Mouse (Mus musculus) liver, adult 2 months (tissue): ENCODE data around the gene Lnpep.
"Not testable (repeated sequence)": the region's sequence is repeated elsewhere in the genome, so short reads cannot be mapped to it uniquely, and the experiment has no call there.

ENCODE experiments used
- CTCF ChIP-seq: fragments of 200-500 bp; IDR thresholded peaks from 2 replicates; pipeline ENCODE4 v1.5.1; 2011; ENCODE audit warnings: low read depth, low read length, control low read depth
- POLR2A ChIP-seq: fragments of 200-500 bp; IDR thresholded peaks from 2 replicates; pipeline ENCODE4 v1.6.1; 2011; ENCODE audit warnings: low read length, control low read depth; ENCODE audit not compliant: insufficient read depth; ENCODE audit errors: extremely low read depth

DNA sequence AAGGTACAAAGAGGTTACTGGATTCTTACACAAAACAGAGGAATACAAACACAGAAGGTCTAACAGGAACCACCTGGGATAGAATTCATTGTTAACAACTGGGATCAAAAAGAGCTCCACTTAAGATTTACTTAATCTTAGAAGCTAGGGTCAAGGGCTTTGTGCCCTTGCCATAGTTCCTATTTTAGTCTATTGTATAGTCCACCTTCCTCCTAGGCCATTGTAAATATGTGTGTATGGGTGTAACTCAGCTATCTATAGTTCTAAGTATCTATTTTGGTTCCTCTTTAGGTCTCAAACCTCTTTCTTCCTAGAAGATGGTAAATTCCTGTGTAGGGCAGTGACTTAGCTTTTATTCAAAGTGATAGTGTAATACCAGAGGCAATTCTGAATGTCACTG is 128.6 kb downstream of the Lnpep start:
- TF ChIP-seq CTCF, POLR2A: not testable (repeated sequence)
